12 mouse cellular contexts compared by ENCODE assay signal in genomic region chr2:35445610-35446009, GRCm38 (mm10). TPM values are rescaled to one million over a fixed set of nuclear protein-coding genes. Genes with fewer than 3 reads are reported as not detected.
DNase-seq lines count a peak whose midpoint lies in the region; ATAC-seq and TF ChIP-seq lines count a peak whose summit lies in the region.
"Had no signal": no experiment of that assay in that cellular context is flagged by ENCODE, and none has a peak within 500 bp of the region (broad histone marks: within the 10 kb centered on the region; RNA-seq: fewer than 3 reads in every experiment).

No protein-coding gene starts in this region.

- H3K4me3 ChIP-seq in heart, embryonic 15.5 days, result no peak overlapping the region
- no peak overlapping the region for H3K4me3 ChIP-seq in stomach, postnatal 0 days (ENCODE audit: low read depth, low read length)
- H3K4me3 ChIP-seq: midbrain, embryonic 10.5 days had no signal

- no peak for TF ChIP-seq EP300 in stomach, postnatal 0 days (optimal IDR thresholded peaks at IDR 0.05)

- H3K9ac ChIP-seq in heart, embryonic 15.5 days, result no peak overlapping the region
- peak overlapping the region; percentile 52; the same call in 1 of the 2 replicates for H3K9ac ChIP-seq in stomach, postnatal 0 days (ENCODE audit: low read length)

- H3K36me3 ChIP-seq in heart, embryonic 15.5 days, result no peaks in the 10 kb centered on the region
- H3K36me3 ChIP-seq in stomach, postnatal 0 days (ENCODE audit: control insufficient read depth, insufficient read depth, low read length), result no peaks in the 10 kb centered on the region
- H3K36me3 ChIP-seq: midbrain, embryonic 10.5 days had no signal

- H3K27me3 ChIP-seq in heart, embryonic 15.5 days, result no peaks in the 10 kb centered on the region
- H3K27me3 ChIP-seq in stomach, postnatal 0 days (ENCODE audit: control insufficient read depth, insufficient read depth, low read length), result no peaks in the 10 kb centered on the region

- whole genome bisulfite sequencing in heart, embryonic 15.5 days, result 52% methylated on average over 7 of the region's 7 CpGs
- WGBS in stomach, postnatal 0 days, result 63% methylated on average over 7 of the region's 7 CpGs

- no peak overlapping the region for H3K4me2 ChIP-seq in heart, embryonic 15.5 days
- peak overlapping the region; percentile 34; the same call in 1 of the 2 replicates for H3K4me2 ChIP-seq in stomach, postnatal 0 days (replicated peaks; ENCODE audit: low read depth)

- peaks cover 78% of the 10 kb centered on the region for H3K4me1 ChIP-seq in heart, embryonic 15.5 days (replicated peaks)
- peaks cover 26% of the 10 kb centered on the region for H3K4me1 ChIP-seq in stomach, postnatal 0 days (replicated peaks; ENCODE audit: control insufficient read depth, insufficient read depth)

- no peak for TF ChIP-seq CTCF in stomach, postnatal 0 days (IDR thresholded peaks at IDR 0.05; ENCODE audit: low read depth)

- ATAC-seq in heart, embryonic 15.5 days (replicated peaks; ENCODE audit: insufficient number of reproducible peaks, insufficient read depth, low FRiP score, low read depth), result no peak
- peak; percentile 31 for ATAC-seq in stomach, postnatal 0 days (ENCODE audit: low FRiP score, low TSS enrichment)

- no peaks in the 10 kb centered on the region for H3K9me3 ChIP-seq in heart, embryonic 15.5 days (replicated peaks)
- H3K9me3 ChIP-seq in stomach, postnatal 0 days (ENCODE audit: control insufficient read depth, low read length), result no peaks in the 10 kb centered on the region
- H3K9me3 ChIP-seq: midbrain, embryonic 10.5 days had no signal

- H3K27ac ChIP-seq in heart, embryonic 15.5 days, result peak overlapping the region; percentile 58
- peak overlapping the region; percentile 94 for H3K27ac ChIP-seq in stomach, postnatal 0 days (replicated peaks)
- H3K27ac ChIP-seq: midbrain, embryonic 10.5 days had no signal

- DNase-seq in heart, adult 18-20 months, result no peak
- DNase-seq in thymus, postnatal 25 days, result peak; percentile 38
- DNase-seq in thymus, postnatal 14 days, result no peak
- peak; percentile 96 for DNase-seq in gonadal fat pad, adult 2 months (ENCODE audit: low read depth)
- no peak for DNase-seq in stomach, postnatal 0 days (ENCODE audit: low spot score)
- no peak for DNase-seq in cerebellum, adult 11-12 months
- no peak for DNase-seq in layer of hippocampus, adult 9-11 months
- DNase-seq: gastrocnemius, postnatal 14 days had no signal

RNA-seq across cellular contexts. Expression of gene Ggta1, which starts 17.4 kb away (rescaled TPM):
- 27.4 and 31.6 TPM in 2 replicates for polyA plus RNA-seq in heart, embryonic 15.5 days (2015; fragmentation: Nextera tagmentation; extraction: Ambion mirVana)
- 10 to 100 TPM; 13.6 to 17.0 TPM for total RNA-seq in heart, adult 18-20 months (2021)
- polyA plus RNA-seq in gonadal fat pad, adult 2 months (2012; rRNA removed), result 29.5 and 37.9 TPM in 2 replicates
- polyA plus RNA-seq in stomach, postnatal 0 days (2015; fragmentation: Nextera tagmentation; extraction: Ambion mirVana), result 10.7 and 11.5 TPM in 2 replicates

RNA-seq across cellular contexts. Expression of gene 4930402F06Rik, which starts 48.6 kb away (rescaled TPM):
- not detected in 2 replicates for polyA plus RNA-seq in heart, embryonic 15.5 days (2015; fragmentation: Nextera tagmentation; extraction: Ambion mirVana)
- total RNA-seq in heart, adult 18-20 months (2021), result not detected
- polyA plus RNA-seq in gonadal fat pad, adult 2 months (2012; rRNA removed), result not detected in 2 replicates
- not detected in 2 replicates for polyA plus RNA-seq in stomach, postnatal 0 days (2015; fragmentation: Nextera tagmentation; extraction: Ambion mirVana)
- total RNA-seq: gastrocnemius, postnatal 14 days; MEL; neutrophil, adult 5-6 weeks had no signal
- polyA plus RNA-seq: midbrain, embryonic 10.5 days had no signal

Comparison
In these comparisons a context has a peak if more than half of its experiments do, and no peak if none do; other contexts are left out.
1. DNase-seq: peak in thymus, postnatal 25 days (single experiment) and gonadal fat pad, adult 2 months (single experiment); none in heart, adult 18-20 months (0 of 2), thymus, postnatal 14 days (single experiment), stomach, postnatal 0 days (single experiment), cerebellum, adult 11-12 months (single experiment) and layer of hippocampus, adult 9-11 months (single experiment).